Mouse (Mus musculus): ENCODE measurements around the gene Mlip. TPM values are rescaled to one million over a fixed set of nuclear protein-coding genes. Genes with fewer than 3 reads are reported as not detected.
"Not testable (repeated sequence)": the region's sequence is repeated elsewhere in the genome, so short reads cannot be mapped to it uniquely, and the experiment has no call there.

The Mlip gene
- polyA plus RNA-seq, 1 experiment from 2014 or later: 0.50 TPM

DNA sequence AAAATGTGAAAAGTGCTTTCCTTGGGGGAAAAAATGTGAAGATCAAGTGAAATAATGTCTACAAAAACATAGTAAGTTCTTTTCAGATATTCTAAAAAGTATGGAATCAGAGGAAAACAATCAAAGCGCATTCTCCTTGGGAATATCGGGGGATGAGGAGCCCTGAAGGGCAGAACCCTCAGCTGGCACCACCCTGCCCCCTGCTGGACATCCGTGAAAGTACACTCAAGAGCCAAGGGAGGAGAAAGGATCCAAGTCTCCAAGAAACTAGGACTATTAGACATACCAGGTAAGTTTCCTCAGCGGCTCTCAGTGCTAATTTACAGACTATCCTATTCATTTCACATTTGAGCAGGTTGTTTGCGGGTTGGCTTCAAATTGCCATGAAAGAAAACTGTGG, 28.8 kb upstream of the Mlip start:
- WGBS (ENCODE audit: insufficient replicate concordance): 14% methylated on average over 5 of the region's 5 CpGs
- Histone ChIP-seq H3K27ac (replicated peaks) (no peak overlapping the region), H3K9ac (no peak overlapping the region), H3K4me2 (no peak overlapping the region), H3K27me3 (no peaks in the 10 kb centered on the region), H3K4me1 (replicated peaks) (no peaks in the 10 kb centered on the region), H3K36me3 (replicated peaks) (no peaks in the 10 kb centered on the region), H3K4me3 (replicated peaks) (no peak overlapping the region), H3K9me3 (replicated peaks) (no peaks in the 10 kb centered on the region)
- ATAC-seq (ENCODE audit: insufficient read depth): no peak

DNA sequence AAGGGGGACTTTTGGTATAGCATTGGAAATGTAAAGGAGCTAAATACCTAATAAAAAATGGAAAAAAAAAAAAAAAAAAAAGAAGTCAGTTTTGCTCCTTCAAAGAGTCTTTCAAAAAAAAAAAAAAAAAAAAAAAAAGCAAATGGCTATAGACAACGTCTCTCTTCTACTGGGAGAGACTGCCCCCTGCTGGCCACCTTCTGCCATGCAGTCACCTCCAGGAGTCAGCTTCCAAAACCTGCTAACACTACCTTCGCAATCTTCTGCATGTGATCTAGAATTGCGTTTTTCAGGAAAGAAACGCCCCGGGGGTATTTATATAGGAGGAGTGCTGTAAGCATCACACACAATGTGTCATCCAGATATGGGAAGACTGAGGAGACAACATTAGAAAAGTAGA, 26.9 kb upstream of the Mlip start:
- no peak overlapping the region for H3K9ac ChIP-seq
- 24% methylated on average over 5 of the region's 5 CpGs for WGBS (ENCODE audit: insufficient replicate concordance)
- H3K27me3 ChIP-seq: no peaks in the 10 kb centered on the region
- no peak overlapping the region for H3K4me2 ChIP-seq
- no peaks in the 10 kb centered on the region for H3K4me1 ChIP-seq (replicated peaks)
- no peak overlapping the region for H3K4me3 ChIP-seq (replicated peaks)
- no peaks in the 10 kb centered on the region for H3K9me3 ChIP-seq (replicated peaks)
- no peak for ATAC-seq (ENCODE audit: insufficient read depth)
- H3K36me3 ChIP-seq (replicated peaks): no peaks in the 10 kb centered on the region
- no peak overlapping the region for H3K27ac ChIP-seq (replicated peaks)

DNA sequence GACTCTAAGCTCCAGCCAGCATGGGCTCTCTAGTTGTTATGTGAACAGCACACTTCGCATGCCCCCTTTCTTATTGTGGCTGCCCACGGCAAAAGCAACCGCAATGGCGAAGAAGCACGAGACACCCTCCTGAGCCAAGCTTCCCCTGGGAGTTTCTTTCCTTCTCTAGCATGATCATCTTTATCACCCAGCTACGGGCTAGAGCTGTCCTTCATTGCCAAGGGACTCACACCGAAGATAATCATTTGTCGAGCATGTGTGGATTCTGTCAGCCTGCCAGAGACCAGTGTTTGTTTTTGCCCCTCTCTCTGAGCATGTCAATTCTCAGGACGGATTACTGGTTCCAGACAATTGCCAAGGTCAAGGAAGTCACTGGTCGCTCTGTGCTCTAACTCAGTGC, 24.9 kb upstream of the Mlip start:
- no peak for ATAC-seq (ENCODE audit: insufficient read depth)
- Histone ChIP-seq H3K27me3 (no peaks in the 10 kb centered on the region), H3K9me3 (replicated peaks) (no peaks in the 10 kb centered on the region), H3K9ac (no peak overlapping the region), H3K4me2 (no peak overlapping the region), H3K4me1 (replicated peaks) (no peaks in the 10 kb centered on the region), H3K36me3 (replicated peaks) (no peaks in the 10 kb centered on the region), H3K4me3 (replicated peaks) (no peak overlapping the region), H3K27ac (replicated peaks) (no peak overlapping the region)
- WGBS (ENCODE audit: insufficient replicate concordance): 62% methylated on average over 10 of the region's 10 CpGs

DNA sequence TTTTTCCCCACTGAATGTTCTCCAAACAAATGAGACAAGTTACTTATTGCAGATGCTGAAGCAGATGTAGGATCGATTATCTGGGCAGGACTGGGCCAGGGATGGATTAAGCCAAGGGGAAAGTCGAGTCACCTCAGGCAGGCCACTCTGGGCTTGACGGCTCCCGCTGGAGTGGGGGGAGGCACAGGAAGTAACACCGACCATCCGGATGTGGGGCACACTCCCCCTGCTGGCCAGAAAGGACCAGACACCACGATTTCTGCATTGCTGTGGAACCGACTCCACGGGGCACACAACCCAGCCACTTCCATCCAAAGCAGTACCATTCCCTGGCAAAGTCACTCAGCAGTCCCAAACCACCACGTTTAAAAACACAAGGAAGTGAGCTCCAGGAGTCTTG, 24.3 kb upstream of the Mlip start:
- H3K4me1 ChIP-seq (replicated peaks): no peaks in the 10 kb centered on the region
- no peak overlapping the region for H3K27ac ChIP-seq (replicated peaks)
- H3K36me3 ChIP-seq (replicated peaks): no peaks in the 10 kb centered on the region
- no peak overlapping the region for H3K4me3 ChIP-seq (replicated peaks)
- no peak overlapping the region for H3K9ac ChIP-seq
- no peak overlapping the region for H3K4me2 ChIP-seq
- no peaks in the 10 kb centered on the region for H3K27me3 ChIP-seq
- ATAC-seq (ENCODE audit: insufficient read depth): no peak
- WGBS (ENCODE audit: insufficient replicate concordance): 47% methylated on average over 10 of the region's 10 CpGs
- H3K9me3 ChIP-seq (replicated peaks): no peaks in the 10 kb centered on the region

DNA sequence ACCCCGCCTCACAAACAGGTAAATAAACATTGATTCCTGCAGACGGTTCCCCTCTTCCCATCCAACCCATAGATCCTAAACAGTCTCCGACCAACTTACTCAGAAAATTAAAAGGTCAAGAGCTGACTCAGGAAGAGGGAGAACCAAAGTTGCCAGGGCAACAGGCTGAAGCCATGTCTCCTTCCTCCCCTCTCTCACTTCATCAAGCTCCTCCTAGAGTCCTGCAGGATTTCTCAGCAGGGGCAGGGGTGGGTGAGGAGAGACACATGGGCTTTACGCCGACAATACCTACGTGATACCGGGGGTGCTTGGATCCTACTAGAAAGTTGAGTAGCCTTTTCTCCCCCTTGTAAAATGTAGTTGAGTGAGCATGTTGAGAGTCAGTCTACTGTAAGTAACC, 23.8 kb upstream of the Mlip start:
- no peaks in the 10 kb centered on the region for H3K9me3 ChIP-seq (replicated peaks)
- H3K4me1 ChIP-seq (replicated peaks): no peaks in the 10 kb centered on the region
- H3K27ac ChIP-seq (replicated peaks): no peak overlapping the region
- no peak overlapping the region for H3K9ac ChIP-seq
- no peak overlapping the region for H3K4me3 ChIP-seq (replicated peaks)
- WGBS (ENCODE audit: insufficient replicate concordance): 66% methylated on average over 7 of the region's 7 CpGs
- H3K36me3 ChIP-seq (replicated peaks): no peaks in the 10 kb centered on the region
- no peak overlapping the region for H3K4me2 ChIP-seq
- no peaks in the 10 kb centered on the region for H3K27me3 ChIP-seq
- no peak for ATAC-seq (ENCODE audit: insufficient read depth)

DNA sequence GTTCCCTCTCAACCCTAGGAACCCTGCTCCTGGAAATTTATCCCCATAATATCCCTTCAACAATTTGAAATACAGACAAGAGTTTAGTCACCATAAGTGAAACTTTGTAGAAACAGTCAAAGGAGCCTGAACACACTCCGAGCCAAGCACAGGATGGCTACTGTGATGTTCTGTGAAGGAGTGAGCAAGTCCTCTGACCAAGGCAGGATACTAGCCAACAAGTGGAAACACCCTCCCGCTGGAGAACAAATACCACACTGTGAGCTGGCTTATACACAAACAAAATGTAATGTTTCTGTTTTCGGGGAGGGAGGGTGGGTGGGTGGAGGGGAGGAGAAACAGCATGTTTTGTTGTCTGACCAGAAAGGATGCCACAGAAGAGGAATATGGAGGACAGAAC, 17.9 kb upstream of the Mlip start:
- Histone ChIP-seq H3K4me3 (replicated peaks) (no peak overlapping the region), H3K27ac (replicated peaks) (no peak overlapping the region), H3K9me3 (replicated peaks) (no peaks in the 10 kb centered on the region), H3K4me2 (no peak overlapping the region), H3K27me3 (no peaks in the 10 kb centered on the region), H3K36me3 (replicated peaks) (no peaks in the 10 kb centered on the region), H3K4me1 (replicated peaks) (no peaks in the 10 kb centered on the region), H3K9ac (no peak overlapping the region)
- no peak for ATAC-seq (ENCODE audit: insufficient read depth)
- 57% methylated on average over 3 of the region's 3 CpGs for WGBS (ENCODE audit: insufficient replicate concordance)

DNA sequence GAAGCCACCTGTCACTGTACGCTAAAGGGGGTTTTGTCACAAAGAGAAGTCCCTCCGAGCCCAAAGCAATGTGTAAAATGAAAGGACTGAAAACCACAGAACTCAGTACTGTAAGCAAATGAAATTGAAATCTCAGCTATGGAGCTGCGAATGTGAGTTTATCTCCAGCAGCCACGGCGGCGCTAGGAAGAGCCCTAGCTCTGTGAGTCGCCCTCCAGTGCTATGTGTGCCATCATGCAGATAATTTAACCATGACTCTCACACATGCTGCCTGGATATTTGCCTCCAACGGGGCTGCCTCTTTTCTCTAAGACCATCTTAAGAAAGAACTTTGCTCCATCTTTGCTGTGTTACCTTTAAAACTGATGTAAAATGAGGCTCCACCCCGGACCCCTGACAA, 16.5 kb upstream of the Mlip start:
- Histone ChIP-seq H3K36me3 (replicated peaks) (no peaks in the 10 kb centered on the region), H3K4me1 (replicated peaks) (no peaks in the 10 kb centered on the region), H3K4me2 (no peak overlapping the region), H3K27me3 (no peaks in the 10 kb centered on the region), H3K9me3 (replicated peaks) (no peaks in the 10 kb centered on the region), H3K4me3 (replicated peaks) (no peak overlapping the region), H3K27ac (replicated peaks) (no peak overlapping the region), H3K9ac (no peak overlapping the region)
- 56% methylated on average over 9 of the region's 9 CpGs for WGBS (ENCODE audit: insufficient replicate concordance)
- no peak for ATAC-seq (ENCODE audit: insufficient read depth)

DNA sequence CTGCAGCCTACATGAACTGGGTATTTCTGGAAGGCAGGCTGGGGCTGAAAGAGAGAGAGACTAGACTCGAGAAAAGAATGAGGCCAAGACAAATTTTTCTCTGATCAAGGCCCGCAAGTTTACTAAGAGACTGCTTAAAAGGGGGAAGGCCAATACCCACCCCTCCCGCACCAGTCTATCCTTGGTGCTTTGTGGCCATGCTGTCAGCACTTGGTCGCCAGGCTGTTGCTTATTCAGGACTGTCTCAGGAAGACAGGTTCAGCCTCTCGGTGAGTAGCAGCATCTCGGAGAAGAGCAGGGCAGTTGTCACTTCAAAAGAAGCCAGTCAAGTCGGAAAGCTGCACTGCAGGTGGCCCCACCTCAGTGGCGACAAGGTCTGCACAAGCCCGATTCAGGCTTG, 11.9 kb upstream of the Mlip start:
- not testable (repeated sequence) for H3K4me3 ChIP-seq (replicated peaks); ATAC-seq (ENCODE audit: insufficient read depth); H3K9ac ChIP-seq; H3K4me1 ChIP-seq (replicated peaks); H3K36me3 ChIP-seq (replicated peaks); H3K9me3 ChIP-seq (replicated peaks); H3K27ac ChIP-seq (replicated peaks); H3K4me2 ChIP-seq; H3K27me3 ChIP-seq
- 62% methylated on average over 9 of the region's 9 CpGs for whole genome bisulfite sequencing (ENCODE audit: insufficient replicate concordance)

DNA sequence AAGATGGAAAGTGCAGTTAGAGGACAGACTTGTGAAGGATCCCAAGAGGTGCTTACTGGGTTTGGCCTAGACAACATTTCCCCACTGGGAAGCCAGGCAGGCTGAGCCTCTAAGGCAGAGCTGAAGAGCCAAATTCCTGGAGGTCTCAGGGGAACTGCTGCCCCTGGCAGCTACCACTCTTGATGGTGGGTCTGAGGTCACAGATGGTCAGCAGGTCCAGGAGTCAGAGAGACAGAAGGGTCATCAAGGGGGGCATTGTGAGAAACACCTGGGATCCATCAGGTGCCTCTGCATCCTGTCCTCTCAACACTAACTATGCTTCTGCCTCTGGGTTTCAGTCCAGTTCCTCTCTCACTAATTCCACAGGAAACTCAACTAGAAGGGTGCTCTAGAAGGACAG, 10.1 kb upstream of the Mlip start:
- Histone ChIP-seq H3K36me3 (replicated peaks) (no peaks in the 10 kb centered on the region), H3K4me3 (replicated peaks) (no peak overlapping the region), H3K9me3 (replicated peaks) (no peaks in the 10 kb centered on the region), H3K9ac (no peak overlapping the region), H3K27me3 (no peaks in the 10 kb centered on the region), H3K4me2 (no peak overlapping the region), H3K4me1 (replicated peaks) (no peaks in the 10 kb centered on the region), H3K27ac (replicated peaks) (no peak overlapping the region)
- no peak for ATAC-seq (ENCODE audit: insufficient read depth)

DNA sequence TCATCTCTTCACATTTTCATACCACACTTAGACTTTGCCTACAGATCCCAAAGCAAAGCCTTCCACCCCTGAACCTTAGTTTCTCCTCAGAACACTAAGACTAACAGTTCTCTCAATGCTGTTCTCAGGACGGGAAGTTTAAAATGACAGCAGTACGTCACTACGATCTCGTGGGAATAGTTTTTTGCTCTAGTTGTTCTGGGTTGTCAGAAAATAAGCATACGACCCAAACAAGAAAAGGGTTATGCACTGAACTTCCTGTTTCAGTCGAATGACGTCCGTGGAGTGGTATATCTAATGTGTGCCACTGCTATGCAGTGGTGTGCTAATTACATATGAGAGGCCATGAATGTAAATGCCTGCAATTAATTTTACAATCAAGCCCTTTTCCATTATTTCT, 7.9 kb upstream of the Mlip start:
- H3K4me3 ChIP-seq (replicated peaks): no peak overlapping the region
- H3K4me2 ChIP-seq: no peak overlapping the region
- no peak overlapping the region for H3K27ac ChIP-seq (replicated peaks)
- H3K9me3 ChIP-seq (replicated peaks): no peaks in the 10 kb centered on the region
- H3K36me3 ChIP-seq (replicated peaks): no peaks in the 10 kb centered on the region
- no peaks in the 10 kb centered on the region for H3K4me1 ChIP-seq (replicated peaks)
- no peak for ATAC-seq (ENCODE audit: insufficient read depth)
- WGBS (ENCODE audit: insufficient replicate concordance): 57% methylated on average over 8 of the region's 8 CpGs
- H3K27me3 ChIP-seq: no peaks in the 10 kb centered on the region
- no peak overlapping the region for H3K9ac ChIP-seq

DNA sequence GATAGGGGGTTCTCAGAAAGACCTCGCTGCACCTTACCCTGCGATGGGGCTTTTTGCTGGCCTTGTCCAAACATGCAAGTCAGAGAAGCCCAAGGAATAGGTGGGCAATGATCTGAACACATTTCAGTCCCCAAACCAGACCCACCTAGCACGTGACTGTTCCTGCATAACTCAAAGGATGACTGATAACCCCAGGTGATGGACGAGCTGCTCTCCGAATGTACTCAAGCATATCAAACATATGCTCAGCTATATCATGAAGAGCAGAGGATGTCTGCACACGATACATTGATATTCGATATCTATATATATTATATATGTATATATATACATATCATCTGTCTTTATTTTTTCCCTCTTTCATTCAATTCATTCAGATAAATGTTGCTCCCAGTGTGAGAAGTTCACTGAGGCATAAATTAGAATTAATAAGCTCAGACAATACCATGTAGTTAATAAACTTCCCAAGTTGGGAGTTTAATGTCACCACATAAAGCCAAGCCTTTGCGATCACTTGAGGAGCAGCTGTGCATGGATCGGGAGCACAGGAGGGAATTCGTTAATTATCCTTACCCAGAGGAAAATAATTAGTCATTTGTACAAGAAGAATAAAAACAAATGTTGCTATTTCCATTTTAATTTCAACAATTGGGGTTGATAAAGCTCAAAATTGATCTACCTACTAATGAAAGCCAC, 6.7 kb upstream of the Mlip start:
- Histone ChIP-seq H3K27me3 (no peaks in the 10 kb centered on the region), H3K36me3 (replicated peaks) (no peaks in the 10 kb centered on the region), H3K27ac (replicated peaks) (no peak overlapping the region), H3K4me3 (replicated peaks) (no peak overlapping the region), H3K9me3 (replicated peaks) (no peaks in the 10 kb centered on the region), H3K9ac (no peak overlapping the region), H3K4me1 (replicated peaks) (no peaks in the 10 kb centered on the region), H3K4me2 (no peak overlapping the region)
- ATAC-seq (ENCODE audit: insufficient read depth): no peak
- 65% methylated on average over 10 of the region's 10 CpGs for WGBS (ENCODE audit: insufficient replicate concordance)

DNA sequence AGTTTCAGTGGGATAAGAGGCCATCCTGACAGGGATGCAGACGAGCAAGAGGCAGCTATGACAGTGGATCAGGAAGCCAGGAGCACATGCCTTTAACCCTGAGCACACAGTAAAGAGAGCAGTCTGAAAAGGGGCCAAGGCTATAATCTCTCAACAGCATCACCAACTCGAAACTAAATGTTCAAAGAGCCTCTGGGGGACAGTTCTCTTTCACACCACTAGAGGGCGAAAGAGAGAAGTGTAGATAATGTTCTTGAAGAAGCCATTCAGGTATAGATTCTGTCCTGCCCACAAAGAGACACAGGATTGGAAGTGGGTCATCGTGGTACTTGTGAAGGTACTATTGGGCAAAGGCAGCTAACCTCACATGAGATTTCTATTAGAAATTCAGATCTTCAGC, 1.2 kb upstream of the Mlip start:
- no peak for ATAC-seq (ENCODE audit: insufficient read depth)
- Histone ChIP-seq H3K36me3 (replicated peaks) (no peaks in the 10 kb centered on the region), H3K4me2 (no peak overlapping the region), H3K4me3 (replicated peaks) (no peak overlapping the region), H3K4me1 (replicated peaks) (no peaks in the 10 kb centered on the region), H3K9ac (no peak overlapping the region), H3K27ac (replicated peaks) (no peak overlapping the region), H3K27me3 (no peaks in the 10 kb centered on the region), H3K9me3 (replicated peaks) (no peaks in the 10 kb centered on the region; the same call in 1 of the 2 replicates)
- WGBS (ENCODE audit: insufficient replicate concordance): 57% methylated on average over 4 of the region's 4 CpGs

All from liver, embryonic 15.5 days (tissue).